Mouse (Mus musculus) spleen, postnatal 10 days (tissue): ENCODE results near the gene Mdc1.

Source experiments
- DNase-seq, 2 experiments: peaks; one replicate each; pipeline ENCODE4 v3.0.0; 2021 to 2022; ENCODE audit warnings: low spot score in 2 of 2

Gene Mdc1

DNA sequence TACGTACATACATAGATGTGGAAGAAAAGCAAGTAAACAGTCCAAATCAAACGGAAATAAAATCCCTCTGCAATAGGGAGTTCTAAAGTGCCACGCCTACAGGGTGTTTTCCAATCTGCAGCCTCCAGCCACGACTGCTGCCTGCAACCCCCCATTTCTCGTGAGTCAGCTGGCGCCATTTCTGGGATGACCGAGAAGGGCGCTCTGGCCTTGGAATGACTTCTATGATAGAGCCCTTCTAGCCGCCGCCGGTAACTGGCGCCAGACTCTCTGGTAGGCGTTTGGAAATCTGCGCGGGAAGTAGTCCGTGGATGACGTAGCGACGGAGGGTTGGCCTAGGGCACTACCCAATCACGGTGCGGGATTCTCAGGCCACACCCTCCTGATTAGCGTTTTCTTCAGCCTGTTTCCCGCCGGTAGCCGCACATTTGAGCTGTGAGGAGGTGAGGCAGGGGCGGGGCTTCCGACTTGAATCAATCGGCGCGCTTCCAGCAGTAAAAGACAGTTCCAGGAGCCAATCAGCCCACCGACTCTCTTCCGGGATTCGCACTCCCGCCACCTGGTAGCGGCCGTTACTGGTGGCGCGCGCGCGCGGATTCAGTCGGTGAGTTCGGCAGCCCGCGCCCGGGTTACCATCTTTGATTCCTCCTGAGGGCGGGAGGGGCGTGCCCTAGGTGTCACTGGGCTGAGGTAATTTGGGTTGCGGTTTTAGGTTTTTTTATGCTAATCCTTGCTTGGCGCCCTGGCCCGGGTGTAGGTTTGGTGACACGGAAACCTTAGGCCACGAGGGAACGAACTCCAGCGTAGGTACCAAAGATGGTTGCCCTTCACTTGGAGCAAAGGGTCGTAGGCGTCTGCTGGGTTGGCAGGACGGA lies at the start of gene Mdc1:
TSS of gene Mdc1 (plus strand) at position 440 of the 875 bp plus-strand sequence.
- DNase-seq: peak; percentile 97 to 99

DNA sequence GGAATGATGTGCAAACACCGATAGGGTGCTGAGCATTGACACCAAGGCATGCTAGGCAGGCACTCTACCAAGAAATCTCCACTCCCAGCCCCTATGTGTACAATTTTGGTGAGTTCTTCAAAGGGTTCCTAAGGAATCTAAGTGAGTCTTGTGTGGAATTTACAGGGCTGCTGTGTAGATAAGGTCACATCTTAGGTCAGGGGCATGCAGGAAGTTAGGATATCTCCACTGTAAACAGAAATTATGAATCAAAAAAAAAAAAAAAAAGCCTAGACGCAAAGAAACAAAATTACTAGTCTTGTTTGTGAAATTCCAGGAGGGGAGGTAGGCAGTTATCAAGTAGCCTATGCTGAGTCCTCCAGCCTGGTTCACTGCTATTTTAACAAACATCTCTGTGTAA lies 48.5 kb upstream of the Mdc1 start:
- no peak for DNase-seq

DNA sequence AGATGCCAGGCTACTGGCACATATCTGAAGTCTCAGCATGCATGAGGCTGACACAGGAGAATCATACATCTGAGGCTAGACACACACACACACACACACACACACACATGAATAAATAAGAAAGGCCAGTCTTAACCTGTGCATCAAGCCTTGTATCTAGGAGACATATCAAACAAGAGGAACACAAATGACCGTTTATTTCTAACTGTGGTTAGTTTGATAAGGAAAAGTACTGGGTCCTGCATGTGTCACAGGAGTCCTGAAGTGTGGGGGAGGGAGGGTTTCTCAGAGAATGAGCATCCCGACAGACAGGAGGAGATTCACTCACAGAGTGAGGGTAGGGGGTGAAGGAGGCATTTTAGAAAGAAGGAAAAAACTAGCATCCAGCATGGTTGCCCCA lies 46.2 kb upstream of the Mdc1 start:
- DNase-seq: no peak

DNA sequence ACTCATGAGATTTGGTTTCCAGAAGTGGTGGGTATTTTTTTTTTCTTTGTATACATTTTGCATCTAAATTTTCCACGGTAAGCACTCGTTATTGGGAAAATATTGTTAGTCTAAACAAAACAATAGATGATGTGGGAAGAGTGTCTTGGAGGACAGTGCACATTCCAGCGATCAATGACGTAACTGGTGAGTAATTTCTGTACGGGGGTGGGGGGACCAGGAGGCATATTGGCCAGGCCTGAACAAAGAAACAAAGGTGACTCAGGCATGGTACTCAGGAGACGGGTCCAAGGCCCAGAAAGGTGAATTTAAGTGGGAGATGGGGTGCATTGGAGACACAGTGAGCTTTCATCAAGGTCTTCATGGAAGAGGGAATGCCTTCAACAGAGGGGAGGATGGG lies 45.7 kb upstream of the Mdc1 start:
- no peak for DNase-seq

DNA sequence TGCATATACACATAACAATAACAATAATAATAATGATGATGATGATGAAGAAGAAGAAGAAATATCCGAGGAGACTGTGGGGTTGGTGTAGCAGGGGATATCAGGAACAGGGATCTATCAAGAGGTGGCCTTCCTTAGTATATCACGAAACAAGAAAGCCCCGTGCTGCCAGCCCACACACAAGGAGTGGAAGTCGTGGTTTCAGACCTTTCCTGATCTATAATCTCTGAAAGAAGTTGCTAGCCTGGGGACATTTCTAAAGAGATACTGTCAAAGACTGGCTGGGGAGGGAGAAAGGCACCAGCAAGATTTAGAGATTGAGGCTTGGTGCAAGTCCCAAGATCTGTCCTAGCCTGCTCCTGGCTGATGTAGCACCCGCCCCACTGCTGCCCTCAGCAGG lies 44.5 kb upstream of the Mdc1 start:
- no peak for DNase-seq

DNA sequence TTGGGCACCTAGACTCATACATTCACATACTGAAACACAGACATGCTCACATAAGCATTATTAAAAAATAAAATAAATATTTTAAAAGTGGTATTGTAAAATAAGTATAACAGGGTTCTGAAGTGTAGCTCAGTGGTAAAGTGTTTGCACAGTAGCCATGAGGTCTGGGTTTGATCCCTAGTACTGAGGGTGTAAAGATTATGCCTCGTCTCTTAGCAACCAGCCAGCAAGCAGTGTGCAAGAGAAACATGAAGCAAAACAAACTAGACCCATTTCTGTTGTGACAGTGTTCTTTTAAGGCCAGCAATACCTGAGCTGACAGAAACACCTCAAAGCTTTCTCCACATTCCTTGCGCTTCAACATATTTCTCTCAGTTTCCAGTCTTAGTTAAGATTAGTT lies 40.4 kb upstream of the Mdc1 start:
- DNase-seq: no peak

DNA sequence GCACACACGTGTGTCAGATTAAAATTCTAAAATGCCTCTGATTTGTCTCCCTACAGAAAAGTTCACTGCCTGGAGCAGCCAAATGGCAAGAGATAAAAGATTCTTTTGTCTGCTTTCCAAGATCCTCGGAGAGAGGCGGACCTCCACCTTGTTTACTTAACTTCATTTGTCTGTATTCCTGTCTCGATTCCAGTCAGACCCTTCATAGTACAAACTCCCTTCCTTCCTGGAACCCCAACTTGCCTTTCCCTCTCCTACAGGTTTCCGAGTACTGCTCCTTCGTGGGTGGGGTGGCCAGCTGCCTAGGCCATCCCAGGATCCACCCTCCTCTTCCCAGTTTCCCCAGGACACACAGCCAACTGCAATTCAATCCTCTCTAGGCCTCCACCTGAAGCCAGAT lies 38.3 kb upstream of the Mdc1 start:
- no peak for DNase-seq

DNA sequence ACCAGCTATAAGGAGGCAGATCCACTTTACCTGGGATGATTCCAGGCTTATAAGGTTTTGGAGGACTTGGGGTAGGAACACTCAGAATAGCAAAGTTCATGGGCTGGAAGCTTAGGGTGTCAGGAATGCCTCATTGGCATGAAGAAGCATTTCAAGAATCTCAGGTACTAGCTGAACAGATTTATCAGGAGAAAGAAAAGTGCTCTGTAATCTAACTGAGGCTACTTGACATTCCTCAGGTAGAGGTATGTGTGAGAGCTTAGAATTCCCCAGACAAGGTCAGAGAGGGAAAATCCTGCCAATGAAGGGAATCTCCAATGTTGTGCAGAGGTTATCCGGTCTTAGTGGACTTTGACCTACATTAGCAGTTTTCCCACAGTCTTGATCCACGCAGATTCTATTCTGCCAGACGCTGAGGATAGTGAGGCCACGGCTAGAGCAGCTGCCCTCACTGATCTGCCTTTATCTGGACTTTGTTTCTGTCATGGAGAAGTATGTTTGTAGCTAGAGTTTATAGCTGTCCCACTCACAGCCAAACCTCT lies 37.4 kb upstream of the Mdc1 start:
- DNase-seq: no peak

DNA sequence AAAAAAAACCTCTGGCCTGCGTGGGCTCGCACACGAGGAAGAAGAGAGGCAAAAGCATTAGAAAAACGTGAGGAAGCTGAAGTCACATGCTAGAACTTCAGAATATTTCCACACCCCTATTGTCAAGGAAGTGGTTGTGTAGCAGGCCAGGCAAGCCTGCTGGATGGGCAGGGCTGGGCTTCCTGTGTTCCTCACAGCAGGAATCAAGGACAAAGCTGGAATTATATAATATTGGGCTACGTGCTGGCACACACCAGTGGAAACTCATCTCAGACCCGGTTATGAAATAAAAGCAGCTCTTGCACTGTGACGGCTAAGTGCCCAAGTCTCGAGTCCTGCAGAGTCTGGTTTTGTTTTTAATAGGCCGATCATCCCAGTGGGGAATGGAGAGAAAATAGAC lies 33.2 kb upstream of the Mdc1 start:
- DNase-seq: no peak

DNA sequence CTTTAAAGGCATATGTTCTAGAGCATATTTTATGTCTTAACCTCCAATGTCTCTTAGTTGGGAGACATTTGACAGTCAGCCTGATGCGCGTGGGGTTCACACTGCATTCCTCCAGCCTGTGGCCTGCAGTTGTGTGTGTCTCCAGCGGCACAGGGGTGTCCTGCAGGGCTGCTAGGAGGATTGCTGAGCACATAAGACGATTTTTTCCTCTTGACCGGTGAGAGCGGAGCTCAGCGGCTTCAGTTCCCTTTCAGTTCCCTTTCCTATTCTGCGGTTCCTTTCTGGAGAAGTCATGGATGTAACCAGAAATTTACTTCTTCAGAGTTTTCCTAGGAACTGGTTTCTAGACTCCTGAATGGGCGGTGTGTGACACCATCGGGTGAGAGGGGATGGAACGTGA lies 31.9 kb upstream of the Mdc1 start:
- no peak for DNase-seq

DNA sequence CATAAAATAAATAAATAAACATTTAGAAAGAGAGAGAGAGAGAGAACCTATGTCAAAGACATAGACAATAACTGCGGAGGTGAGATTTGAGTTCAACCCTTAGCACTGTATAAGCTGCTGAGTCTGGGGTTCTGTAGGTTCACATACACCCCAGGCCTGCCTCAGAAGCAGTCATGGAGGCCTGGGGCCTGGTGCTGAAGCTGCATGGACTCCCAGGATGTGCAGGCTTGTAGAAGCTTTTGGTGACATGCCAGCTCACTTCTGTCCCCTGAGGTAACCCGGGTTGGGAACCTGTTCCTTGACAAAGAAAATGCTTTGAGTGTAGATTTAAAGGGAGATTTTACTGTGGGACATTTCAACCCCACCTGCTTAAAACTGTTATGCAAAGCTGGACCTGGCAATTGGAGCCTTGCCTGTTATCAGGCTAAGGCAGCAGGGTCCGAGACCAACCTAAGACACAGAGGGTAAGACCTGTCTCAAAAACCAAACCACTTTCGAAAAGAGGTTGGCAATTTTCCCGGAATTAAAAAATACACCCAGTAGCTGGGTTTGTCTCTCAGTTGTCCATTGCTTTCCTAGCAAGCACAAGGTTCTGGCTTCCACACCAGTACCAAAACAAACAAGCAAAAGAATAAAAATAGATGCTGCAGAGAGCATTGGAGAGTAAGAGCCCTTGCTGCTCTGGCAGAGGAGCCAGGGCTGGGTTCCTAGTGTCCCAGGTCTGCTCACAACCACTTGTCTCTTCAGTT lies 30.2 kb upstream of the Mdc1 start:
- DNase-seq: no peak

DNA sequence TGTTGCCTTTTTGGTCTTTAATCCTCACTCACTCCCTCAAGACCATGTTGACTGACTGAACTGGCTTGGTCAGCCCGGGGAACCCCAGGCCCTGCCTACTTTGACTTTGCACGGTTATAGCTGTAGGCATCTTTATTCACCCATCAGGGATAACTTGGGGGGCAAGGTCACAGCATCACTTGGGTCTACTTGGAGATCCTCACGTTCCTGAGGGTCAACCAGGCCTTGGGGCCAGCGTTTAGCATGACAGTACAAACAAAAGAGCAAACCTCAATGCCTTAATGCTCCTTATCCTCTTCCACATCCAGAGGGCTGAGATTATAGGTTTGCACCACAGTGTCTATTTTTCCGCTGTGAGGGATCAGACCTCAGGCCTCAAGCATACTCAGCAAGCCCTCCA lies 29.0 kb upstream of the Mdc1 start:
- no peak for DNase-seq

DNA sequence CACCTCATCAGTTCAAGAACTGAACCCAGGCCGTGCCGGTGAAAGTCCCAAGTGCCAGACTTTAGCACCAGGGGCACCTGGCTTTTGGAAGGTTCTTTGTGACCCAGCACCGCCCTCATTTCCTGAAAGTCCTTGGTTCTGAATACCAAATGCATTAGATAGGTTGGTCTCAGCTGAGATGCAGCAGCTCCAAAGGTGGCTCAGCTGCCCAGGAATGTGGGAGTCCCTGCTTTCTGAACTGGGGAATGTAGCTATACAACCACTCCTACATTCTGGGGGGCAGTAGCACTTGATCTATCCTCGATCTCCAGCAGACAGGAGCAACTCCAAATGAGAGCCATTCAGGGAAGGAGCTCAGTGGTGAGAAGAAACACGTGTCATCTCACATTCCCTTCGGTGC lies 28.6 kb upstream of the Mdc1 start:
- no peak for DNase-seq

DNA sequence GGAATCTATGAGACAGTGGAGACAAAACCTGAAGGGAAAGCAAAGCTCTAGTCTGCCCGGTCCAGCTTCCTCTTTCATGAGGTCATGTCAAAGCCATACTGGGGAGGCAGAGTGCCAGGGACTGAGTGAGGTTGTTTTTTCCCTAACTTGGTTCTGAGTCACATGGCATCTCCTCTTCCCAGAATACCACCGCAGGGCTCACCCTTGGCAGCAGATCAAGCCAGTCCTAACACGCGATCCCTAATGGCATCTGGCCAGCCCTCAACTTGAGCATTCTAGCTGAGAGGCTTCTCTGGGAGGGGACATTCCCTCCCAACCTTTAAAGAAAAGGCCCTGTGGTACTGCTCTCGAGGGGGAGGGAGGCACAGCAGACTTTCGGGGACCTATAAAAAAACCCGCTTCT lies 28.1 kb upstream of the Mdc1 start:
- DNase-seq: peak in 1 of 2 experiments; percentile 57

DNA sequence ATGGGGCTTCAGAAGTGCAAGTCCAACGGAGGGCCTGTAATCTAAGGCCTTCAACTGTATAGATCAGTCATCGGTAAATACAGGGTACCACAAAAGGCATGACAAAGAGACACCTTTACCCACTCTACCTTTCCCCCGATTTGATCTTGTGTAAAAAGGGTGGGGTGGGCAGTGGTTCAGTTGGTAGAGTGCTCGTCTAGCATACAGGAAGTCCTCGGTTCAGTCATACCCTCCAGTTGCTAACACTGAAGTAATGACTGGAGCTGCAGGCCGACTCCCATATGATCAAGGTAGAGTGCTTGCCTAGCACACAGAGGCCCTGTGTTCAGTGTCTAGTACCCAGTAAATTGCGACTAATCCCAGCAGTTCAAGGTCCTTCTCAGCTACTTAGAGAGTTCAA lies 27.7 kb upstream of the Mdc1 start:
- DNase-seq: no peak

DNA sequence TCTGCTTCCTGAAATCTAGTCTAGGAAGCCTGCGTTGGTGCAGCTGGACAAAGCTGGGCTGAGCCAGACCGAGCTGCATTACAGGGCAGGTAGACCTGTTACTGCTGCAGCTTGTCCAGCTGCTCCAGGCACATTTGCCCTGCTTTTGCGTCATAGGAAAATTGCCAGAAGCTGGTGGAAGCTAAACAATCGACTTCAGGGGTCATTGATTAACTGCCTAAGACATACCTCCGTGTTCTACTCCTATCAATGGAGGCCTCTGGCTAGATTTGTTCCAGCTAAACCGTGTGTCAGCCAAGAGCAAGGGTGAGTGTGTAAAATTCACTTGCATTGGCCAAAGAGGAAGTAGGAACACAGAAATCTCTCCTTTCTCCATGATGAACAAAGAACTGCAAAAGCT lies 26.6 kb upstream of the Mdc1 start:
- DNase-seq: no peak

DNA sequence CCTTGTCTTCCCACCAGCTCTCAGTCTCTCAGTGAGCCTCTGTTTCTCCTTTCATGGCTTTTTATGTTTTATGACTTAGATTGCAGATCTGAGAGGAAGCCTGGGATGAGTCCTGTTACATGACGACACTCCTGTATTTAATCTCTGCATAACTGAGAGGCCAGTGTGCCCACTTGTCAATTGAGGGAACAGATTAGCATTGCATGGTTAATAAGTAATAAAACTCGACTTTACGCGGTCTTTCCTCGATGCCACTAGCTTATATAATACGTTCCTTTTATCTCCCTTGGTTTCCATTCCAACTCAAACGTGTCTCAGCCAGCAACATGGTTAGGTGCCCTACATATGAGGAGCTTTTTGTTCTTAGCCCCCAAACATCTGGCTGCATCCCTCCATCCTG lies 25.5 kb upstream of the Mdc1 start:
- no peak for DNase-seq

DNA sequence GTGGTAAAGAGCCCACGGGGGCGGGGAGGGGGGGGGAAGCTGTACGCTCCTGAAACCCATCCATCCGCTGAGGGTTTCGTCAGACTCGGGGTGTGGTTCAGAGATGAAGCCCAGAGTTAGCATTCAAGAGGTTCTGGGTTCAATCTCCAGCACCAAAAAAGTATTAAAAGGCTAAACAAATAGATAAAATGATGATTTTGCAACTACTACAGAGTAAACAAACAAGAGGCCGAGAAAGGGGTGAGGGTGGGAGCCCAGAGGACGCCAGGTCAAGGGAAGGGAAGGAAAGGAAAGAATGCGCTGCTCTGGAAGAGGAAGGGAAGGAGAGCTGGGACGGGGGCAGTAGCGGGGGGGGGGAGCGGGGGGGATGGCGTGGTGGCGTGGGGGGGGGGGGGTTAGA lies 24.6 kb upstream of the Mdc1 start:
- DNase-seq: no peak

DNA sequence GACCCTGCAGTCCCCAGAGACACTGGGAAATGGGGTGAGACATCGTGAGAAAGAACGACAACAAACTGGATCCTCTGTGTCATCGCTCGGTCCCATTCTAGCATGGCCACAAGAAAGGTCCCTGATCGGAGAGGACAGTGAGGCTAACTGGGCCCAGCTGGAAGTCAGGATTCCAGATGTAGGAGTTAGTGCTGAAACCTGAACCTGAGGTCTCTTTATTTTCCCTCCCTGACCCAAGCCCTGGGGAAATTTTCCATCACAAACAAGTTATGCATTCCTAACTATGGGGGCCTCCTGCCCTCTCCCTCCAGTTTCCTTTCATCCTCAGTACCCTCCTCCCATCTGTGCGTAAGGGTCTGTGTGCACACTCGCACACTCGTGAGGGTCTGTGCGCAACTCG lies 24.1 kb upstream of the Mdc1 start:
- no peak for DNase-seq

DNA sequence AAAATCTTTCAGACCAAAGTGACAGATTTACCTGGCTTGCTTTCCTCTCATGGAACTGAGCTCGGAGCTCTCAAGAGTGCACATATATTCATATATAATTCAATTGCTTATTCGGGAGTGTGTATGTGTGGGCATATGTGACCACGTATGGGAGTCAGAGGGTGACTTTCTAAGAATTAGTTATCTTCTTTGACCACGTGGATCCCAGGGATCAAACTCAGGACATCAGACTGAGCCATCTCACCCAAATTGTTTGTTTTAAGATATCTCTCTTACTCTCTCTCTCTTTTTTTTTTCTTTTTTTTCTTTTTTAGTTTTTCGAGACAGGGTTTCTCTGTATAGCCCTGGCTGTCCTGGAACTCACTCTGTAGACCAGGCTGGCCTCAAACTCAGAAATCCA lies 21.2 kb upstream of the Mdc1 start:
- no peak for DNase-seq

DNA sequence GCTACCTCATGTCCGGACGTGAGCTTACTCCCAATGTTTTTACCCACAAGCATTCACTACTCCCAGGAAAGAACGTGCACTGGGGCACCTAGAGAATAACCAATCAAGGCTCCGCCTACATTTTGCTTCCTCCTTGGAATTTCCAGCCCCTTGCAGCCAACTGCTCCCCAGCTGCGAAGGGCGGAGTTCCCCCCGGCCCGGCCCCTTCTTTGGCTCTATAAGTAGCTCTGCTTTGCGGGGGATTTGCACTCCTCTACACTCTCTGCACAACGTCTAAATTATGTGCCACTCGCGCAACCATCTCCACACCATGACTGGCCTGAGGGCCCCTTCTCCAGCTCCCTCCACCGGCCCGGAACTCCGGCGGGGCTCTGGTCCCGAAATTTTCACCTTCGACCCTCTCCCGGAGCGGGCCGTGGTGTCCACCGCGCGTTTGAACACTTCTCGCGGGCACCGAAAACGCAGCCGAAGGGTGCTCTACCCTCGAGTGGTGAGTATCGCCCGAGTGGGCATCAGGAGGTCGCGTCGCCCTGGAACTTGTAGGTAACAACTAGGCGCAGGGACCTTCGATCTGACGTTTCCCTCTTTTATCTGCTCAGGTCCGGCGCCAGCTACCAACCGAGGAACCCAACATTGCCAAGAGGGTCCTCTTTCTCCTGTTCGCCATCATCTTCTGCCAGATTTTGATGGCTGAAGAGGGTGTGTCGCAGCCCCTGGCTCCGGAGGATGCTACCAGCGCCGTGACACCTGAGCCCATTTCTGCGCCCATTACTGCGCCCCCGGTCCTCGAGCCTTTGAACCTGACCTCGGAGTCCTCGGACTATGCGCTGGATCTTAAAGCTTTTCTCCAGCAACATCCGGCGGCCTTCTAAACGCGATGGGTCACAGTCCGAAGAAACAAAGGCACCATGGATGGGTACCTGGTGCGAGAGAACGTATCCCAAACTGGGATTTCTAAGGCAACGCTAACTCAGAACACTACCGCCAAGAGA lies 19.6 kb upstream of the Mdc1 start, which contains the start of gene Ier3:
TSS of gene Ier3 (plus strand) at position 246 of the 992 bp plus-strand sequence.
- DNase-seq: peak; percentile 67 to 71

DNA sequence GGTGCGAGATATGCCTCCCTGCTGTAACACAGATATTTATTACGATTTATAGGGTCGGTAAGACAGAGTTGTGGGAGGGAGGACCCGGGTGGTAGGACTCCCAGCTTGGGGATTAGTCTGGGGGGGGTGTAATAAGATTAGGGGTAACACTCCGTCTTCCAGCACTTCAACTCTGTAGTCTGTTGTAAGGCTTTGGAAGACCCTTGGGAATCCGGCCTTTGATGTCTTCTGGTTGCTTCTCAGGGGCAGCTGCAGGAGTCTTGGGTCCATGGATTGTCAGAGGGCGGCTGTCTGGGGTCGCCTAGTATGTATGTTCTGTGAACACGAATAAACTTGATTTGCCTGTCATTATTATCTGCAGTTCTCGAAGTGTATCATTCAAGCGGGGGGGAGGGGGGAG lies 18.8 kb upstream of the Mdc1 start:
- DNase-seq: peak in 1 of 2 experiments; percentile 52
